Mouse (Mus musculus): ENCODE data around the gene Mgat4c. TPM values are rescaled to one million over a fixed set of nuclear protein-coding genes. Genes with fewer than 3 reads are reported as not detected.

Mgat4c gene
- total RNA-seq (2021) = 16.6 and 17.4 TPM in 2 replicates
- long read RNA-seq, experiment 1, transcript Mgat4c-202 (4 exons, 2,603 nt) = major isoform, 6 of 17 reads
- long read RNA-seq, experiment 1, partial matches to known transcripts = 1 of 17 reads
- long read RNA-seq, experiment 1, other reads (novel, unspliced or antisense) = 6 of 17 reads
- long read RNA-seq, experiment 2, transcript Mgat4c-207 (6 exons, 769 nt) = major isoform, 6 of 16 reads
- long read RNA-seq, experiment 2, transcript Mgat4c-202 (4 exons, 2,603 nt) = major isoform, 6 of 16 reads
- long read RNA-seq, experiment 2, partial matches to known transcripts = 0 of 16 reads
- long read RNA-seq, experiment 2, other reads (novel, unspliced or antisense) = 4 of 16 reads

DNA sequence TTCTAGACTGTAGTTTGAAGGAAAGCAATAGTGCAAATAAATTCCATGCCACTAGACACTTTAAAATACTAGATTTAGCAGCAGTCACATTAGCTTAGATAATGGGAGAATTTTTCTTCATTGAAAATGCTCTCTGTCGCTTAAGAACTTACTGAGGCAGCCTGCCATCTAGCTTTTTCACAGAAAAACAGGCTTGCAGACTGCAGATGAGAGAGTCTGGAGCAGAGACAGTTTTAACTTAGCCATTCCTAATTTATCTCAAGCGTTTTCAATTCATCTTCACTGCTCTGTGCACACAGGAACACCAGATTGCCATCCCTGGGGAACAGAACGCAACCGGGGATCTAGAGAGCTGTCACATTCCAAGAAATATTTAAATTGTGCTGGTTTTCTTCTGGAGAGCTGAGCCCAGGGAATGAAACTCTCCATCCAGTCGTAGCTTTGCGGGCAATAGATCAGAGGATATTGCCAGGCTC, at the start of gene Mgat4c:
Mgat4c (plus strand) TSS at position 51 of the 476 bp plus-strand sequence.
- no peak for DNase-seq

GRCm38 (mm10) chr10:101635266-101635665, 46.0 kb upstream of the Mgat4c start:
- DNase-seq = no peak

- DNase-seq = no peak
These were observed 40.2 kb upstream of the Mgat4c start for GRCm38 (mm10) chr10:101641048-101641447.

- no peak for DNase-seq
These were observed 627 bp downstream of the Mgat4c start for GRCm38 (mm10) chr10:101681914-101682313.

DNA sequence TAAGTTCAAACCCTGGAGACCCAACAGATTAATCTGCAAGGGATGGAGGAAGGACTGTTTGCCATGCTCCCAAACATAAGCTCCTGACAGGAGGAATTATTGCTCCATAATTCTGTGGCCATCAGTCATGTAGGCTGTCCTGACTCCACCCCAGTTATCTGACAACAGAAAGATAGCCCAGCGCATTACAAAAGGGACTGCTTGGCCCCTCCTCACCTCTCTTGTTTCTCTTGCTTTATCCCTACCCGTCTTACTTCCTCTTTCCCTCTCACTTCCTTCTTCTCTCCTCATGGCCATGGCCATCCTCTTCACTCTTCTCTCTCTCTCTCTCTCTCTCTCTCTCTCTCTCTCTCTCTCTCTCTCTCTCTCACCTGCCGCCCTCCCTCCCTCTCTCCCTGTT, 80.5 kb downstream of the Mgat4c start:
- no peak for DNase-seq

DNA sequence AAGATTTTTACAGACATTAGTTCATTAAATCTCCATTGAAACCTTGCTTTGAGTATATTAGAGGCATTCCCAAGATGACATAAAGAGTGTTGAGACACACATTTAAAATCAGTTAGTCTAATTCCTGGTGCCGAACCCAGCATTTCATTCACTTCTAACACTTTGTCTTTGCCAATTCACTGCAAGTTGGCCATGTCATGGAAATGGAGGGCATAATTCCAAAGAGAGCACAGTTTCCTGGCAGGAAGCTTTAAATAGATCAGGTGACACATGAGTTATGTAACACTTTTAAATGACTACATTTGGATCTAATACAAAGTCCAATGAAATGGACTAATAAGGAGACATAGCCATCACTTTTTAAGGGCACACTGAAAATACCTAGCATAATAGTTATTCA, 89.4 kb downstream of the Mgat4c start:
- no peak for DNase-seq

DNA sequence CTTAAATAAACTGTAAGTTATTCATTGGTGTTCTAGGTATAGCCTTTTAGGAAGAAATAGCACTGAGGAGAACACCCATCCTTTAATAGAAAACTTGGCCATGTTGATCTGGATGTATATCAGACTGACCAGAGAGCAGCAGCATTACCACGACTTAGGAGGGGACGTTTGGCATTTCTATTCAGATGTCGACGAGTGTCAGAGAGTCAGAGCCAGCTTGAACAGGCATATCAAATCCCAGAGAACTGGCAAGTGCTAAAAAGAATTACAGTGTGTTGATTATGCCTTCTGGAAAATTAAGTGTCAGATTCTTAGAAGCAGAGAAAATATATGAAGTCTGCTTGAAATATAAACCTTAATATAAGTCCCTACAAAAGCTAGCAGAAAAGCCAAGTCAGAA, 89.9 kb downstream of the Mgat4c start:
- DNase-seq = no peak

DNA sequence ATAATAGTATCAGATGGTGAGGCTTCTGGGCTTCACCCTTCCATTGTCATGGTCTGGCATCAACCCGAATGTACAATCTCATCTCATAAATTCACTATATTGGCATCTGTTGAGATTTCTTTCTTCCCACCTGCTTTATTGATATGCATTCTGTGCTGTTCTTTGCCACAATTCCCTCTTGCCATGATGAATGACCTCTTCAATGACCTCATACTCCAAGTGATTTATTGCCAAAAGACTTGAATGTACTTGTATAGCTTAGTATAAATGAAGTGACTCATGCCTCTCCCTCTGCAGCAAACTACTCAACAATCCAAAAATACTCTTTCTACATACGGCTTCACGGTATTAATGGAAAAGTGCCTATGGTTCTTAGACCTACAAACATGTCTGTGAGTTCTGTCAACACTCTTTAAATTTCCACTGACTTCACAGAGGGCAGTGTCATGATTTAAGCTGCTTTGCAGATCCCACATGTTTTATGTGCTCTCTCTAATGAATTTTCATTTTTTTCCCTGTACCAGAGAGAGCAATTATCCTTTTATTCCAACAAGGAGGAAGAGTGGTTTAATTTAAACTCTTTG, 102.0 kb downstream of the Mgat4c start:
- DNase-seq = no peak

DNA sequence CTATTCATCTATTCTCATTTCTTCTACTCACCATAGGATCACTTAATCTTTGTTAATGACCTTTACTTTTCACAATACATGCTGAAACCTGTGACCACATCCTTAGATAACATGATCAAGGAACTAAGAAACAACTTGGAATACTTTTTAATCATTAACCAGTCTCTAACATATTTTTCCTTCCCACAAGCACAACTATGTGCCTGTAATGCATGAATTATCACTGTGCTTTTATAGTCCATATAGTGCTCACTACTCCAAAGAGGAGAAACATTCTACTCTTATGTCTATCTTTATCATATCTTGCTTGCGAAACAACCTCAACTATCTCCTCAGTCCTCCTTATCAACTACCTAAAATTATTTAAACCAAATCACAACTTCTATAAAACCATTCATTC, 114.2 kb downstream of the Mgat4c start:
- DNase-seq = no peak

GRCm38 (mm10) chr10:101798831-101799474, 117.7 kb downstream of the Mgat4c start:
- DNase-seq = no peak

DNA sequence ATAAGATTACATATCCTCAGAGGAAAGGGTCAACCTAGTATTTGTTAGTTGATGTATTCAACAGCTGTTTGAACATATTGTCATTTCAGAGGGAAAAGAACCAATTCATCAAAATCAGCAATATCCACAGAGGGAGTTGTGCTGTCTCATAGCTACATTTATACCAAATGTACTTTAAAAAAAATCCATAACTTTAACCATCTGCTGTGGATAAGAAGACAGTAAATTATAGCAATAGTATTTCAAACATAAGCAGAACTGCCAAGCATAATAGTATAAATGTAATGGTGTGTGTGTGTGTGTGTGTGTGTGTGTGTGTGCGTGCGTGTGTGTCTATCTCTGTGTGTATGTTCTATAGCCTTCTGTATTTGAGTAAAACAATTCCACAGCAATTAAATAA, 127.5 kb downstream of the Mgat4c start:
- no peak for DNase-seq

GRCm38 (mm10) chr10:101816902-101817301, 135.6 kb downstream of the Mgat4c start:
- DNase-seq = no peak

DNA sequence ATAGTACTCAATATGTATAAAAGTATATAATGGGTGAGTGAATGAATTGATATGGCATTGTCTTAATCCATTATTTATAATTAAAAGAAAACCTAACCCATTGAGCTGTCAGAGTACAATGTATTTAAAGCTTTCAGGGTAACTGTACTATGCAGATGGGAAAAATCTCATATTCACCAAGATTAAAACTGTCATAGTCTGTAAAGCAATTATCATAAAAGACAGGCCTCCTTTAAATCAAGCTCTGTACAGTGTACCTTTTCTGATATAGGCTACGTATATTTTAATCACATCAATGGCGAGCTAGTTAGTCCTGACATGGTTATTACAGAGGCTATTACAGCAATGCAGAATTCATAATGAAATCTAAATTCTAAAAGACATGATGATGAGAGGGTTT, 146.7 kb downstream of the Mgat4c start:
- DNase-seq = no peak

DNA sequence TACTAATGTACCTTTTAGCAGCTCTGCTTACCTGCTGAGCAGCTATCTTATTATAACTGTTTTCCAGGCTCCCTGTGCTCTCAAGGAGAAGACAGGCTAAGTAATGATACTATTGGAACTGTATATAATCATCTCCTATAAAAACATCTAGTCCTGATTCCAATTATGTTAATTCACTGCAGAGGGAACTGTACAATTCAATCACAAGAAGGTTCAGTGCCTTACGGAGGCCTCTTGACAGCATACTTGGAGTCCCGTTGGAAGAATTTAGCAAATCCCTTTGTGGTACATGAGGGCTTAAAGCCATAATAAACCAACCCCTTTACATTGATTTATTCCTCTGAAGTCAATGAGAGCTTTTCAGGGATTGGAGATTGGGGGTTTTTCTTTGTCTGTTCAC, 174.8 kb downstream of the Mgat4c start:
- no peak for DNase-seq

DNA sequence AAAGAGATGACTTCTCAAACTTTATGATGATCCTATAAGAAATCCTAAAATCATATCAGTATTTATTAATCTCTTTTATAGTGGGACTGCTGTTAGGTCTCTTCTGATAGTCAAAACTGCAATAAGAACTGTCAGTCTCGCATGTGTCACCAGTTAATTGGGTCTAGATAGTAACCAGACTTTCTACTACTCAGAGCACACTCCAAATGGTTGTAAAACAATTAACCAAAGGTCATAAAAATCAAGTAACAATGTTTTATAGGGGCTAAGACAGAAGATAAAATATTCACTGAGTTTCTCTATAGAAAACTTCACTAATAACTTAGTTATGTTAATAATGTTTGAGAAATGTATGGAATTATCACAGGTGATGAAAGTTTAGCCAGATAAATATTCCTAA, 208.6 kb downstream of the Mgat4c start:
- DNase-seq = no peak

DNA sequence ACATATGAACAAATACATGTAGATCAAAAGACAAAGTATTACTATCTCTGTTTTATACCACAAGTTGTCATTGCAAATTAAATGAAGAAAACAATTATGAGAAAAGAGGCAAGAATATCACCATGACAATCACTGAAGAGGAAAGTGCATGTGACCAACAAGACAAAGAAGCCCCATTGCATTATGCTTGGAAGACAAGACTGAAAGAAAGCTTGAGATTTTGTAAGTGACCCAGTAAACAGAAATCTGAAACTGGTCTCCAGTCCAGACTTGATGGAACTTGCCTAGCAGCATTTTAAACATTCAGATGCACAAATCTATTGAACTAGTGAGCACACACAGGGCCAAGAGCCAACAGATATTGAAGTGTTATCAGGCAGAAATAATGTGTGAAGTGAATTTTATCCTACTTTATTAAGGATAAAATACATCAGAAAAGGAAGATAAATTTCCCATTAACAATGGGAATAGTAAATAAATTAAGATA, 236.1 kb downstream of the Mgat4c start:
- no peak for DNase-seq

GRCm38 (mm10) chr10:101997612-101998011, 316.3 kb downstream of the Mgat4c start:
- no peak for DNase-seq

DNA sequence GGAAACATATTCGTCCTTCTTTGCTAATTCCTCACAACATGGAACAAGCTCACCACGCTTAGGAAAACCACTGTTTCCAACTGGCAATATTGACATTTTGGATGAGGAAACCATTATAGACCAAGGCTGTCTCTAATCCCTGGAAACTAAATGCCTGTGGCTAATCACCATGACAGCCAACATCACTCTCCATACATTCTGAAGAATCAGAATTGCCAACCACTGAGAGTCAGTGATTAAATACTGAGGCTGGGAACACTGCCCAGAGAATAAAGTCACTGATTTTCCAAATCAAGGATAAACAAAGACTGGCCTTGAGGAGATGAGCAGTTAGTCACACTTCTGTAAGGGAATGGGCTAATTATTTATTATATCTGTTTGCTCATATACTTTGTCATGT, 361.2 kb downstream of the Mgat4c start:
- peak; percentile 29 for DNase-seq

DNA sequence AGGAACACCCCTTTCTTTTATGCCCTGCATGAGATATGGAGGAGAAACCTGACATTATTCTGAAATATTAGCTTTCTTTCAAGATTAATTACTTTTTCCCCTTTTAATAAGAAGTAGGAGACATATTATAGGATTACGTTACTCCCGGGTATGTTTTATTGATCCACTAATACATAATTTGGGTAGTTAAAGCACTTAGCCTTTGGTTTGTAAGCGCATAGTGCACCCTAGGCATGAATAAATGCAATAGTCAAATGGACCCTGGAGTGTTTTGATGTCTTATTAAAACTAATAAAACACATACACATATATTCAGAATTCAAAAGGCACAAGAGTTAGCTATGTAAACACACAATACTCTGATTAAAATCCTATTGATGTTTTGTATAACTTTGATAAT, 374.9 kb downstream of the Mgat4c start:
- no peak for DNase-seq

GRCm38 (mm10) chr10:102056975-102057565, 375.8 kb downstream of the Mgat4c start:
- no peak for DNase-seq

DNA sequence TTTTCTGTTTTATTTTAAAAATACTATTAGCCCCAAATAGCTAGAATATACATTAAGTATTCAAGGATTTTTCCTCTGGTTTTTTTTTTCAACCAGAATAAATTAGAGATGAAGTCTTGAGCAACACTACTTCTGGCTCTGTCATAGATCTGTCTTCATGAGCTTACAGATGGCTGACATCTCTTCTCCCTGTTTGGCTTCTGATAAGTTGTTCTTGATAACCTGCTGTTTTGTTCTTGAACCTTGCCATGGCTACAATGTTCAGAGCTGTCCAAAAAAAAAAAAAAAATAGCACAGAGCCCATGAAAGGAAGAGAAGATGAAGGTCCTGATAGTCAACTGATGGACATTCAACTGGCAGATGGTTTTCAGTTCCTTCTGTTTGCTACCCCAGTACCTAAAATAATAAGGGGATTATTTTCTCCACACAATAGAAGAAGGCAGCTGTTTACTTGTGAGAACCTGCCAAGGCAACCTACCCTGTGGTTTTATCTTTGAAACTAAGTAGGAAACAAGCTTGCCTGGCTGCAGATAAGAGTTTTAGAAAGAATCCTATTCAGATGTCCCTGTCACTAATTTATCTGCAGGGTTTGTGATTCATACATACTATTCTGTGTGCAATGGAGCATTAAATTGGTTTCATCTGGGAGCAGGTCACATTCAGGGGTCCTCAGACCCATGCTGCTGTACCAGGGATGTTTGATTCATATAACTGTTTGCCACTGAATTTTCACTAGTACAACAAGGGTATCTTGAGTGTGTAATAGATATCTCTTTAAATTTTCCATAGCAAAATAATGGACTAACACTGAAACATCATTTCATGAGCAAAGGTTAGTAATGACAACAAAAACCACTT, 393.5 kb downstream of the Mgat4c start:
- no peak for DNase-seq

GRCm38 (mm10) chr10:102123153-102123552, 441.9 kb downstream of the Mgat4c start:
- no peak for DNase-seq

Measured in adrenal gland, postnatal 14 days (tissue).